Comparison of ENCODE assay signal across 8 mouse cellular contexts in the genomic region with DNA sequence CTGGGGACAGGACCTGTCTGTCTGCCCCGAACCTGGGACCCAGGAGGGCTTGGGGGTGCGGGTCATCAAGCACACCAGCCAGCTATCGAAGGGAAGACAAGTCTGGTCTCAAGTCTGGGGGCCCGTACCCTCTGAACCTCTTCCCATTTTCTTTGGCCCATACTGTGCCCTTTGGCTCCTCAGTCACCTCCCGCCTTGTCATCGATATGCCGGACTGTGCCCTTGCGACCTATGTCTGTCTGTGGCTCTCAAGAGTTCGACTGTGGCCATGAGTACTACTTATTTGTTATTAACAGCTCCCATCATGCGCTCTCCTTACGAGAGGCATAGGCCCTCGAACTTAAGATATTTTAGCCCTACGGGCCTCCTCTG. TPM values are rescaled to one million over a fixed set of nuclear protein-coding genes. Genes with fewer than 3 reads are reported as not detected.
DNase-seq lines count a peak whose midpoint lies in the region; ATAC-seq and TF ChIP-seq lines count a peak whose summit lies in the region.
"Had no signal": no experiment of that assay in that cellular context is flagged by ENCODE, and none has a peak within 500 bp of the region (broad histone marks: within the 10 kb centered on the region; RNA-seq: fewer than 3 reads in every experiment).

No protein-coding gene starts in this region.

- no peak for ATAC-seq in forebrain, embryonic 14.5 days
- no peak for ATAC-seq in liver, embryonic 13.5 days (ENCODE audit: low read depth)

- peaks cover 2% of the 10 kb centered on the region for H3K4me1 ChIP-seq in spleen, adult 2 months (ENCODE audit: control insufficient read depth, insufficient read depth, insufficient read length)
- H3K4me1 ChIP-seq in forebrain, embryonic 14.5 days (ENCODE audit: control insufficient read depth, insufficient read depth, low read length): peaks cover 5% of the 10 kb centered on the region; the same call in 1 of the 2 replicates
- H3K4me1 ChIP-seq in liver, embryonic 13.5 days (replicated peaks): peaks cover 48% of the 10 kb centered on the region

- no peak for DNase-seq in spleen, adult 2 months (ENCODE audit: low read depth in 1 of 2, low spot score in 2 of 2)
- no peak for DNase-seq in spleen, postnatal 10 days (ENCODE audit: low spot score in 2 of 2)
- no peak for DNase-seq in forebrain, embryonic 14.5 days (ENCODE audit: low spot score)
- no peak for DNase-seq in liver, embryonic 13.5 days
- DNase-seq in right cerebral cortex, postnatal 36 days (ENCODE audit: low spot score in 2 of 2): no peak
- no peak for DNase-seq in right cerebral cortex, adult 18-20 months
- no peak for DNase-seq in left cerebral cortex, postnatal 4 days

- no peak for TF ChIP-seq POLR2A in spleen, adult 2 months (IDR thresholded peaks at IDR 0.05; ENCODE audit: low read depth, low read length)

- H3K4me2 ChIP-seq in forebrain, embryonic 14.5 days (ENCODE audit: low read length): peak overlapping the region; percentile 61
- peak overlapping the region; percentile 87 for H3K4me2 ChIP-seq in liver, embryonic 13.5 days

- peak overlapping the region; percentile 79 for H3K27ac ChIP-seq in spleen, adult 2 months (ENCODE audit: insufficient read depth, low read length)
- 0 out of 2 replicates have a peak overlapping the region, but pooled peaks have one; percentile 68 for H3K27ac ChIP-seq in forebrain, embryonic 14.5 days (ENCODE audit: low read depth, low read length)
- H3K27ac ChIP-seq in liver, embryonic 13.5 days: peak overlapping the region; percentile 88

- peak overlapping the region; percentile 94 for H3K4me3 ChIP-seq in spleen, adult 2 months (ENCODE audit: extremely low read depth, insufficient read depth, insufficient read length)
- H3K4me3 ChIP-seq in forebrain, embryonic 14.5 days (ENCODE audit: low read depth, low read length): peak overlapping the region; percentile 48
- H3K4me3 ChIP-seq in liver, embryonic 13.5 days (replicated peaks): peak overlapping the region; percentile 81

- peak overlapping the region; percentile 58 for H3K9ac ChIP-seq in forebrain, embryonic 14.5 days (ENCODE audit: low read length)
- peak overlapping the region; percentile 87 for H3K9ac ChIP-seq in liver, embryonic 13.5 days

- intact Hi-C loops in left cerebral cortex, postnatal 4 days (cut with DNase I): no loop called here

- H3K27me3 ChIP-seq in spleen, adult 2 months (ENCODE audit: control insufficient read depth, insufficient read depth, low read length): no peaks in the 10 kb centered on the region
- H3K27me3 ChIP-seq in forebrain, embryonic 14.5 days (replicated peaks; ENCODE audit: control insufficient read depth, insufficient read depth, low read length): no peaks in the 10 kb centered on the region
- H3K27me3 ChIP-seq in liver, embryonic 13.5 days: no peaks in the 10 kb centered on the region

- no peaks in the 10 kb centered on the region for H3K36me3 ChIP-seq in spleen, adult 2 months (ENCODE audit: control insufficient read depth, insufficient read depth, low read length)
- no peaks in the 10 kb centered on the region for H3K36me3 ChIP-seq in forebrain, embryonic 14.5 days (ENCODE audit: control insufficient read depth, insufficient read depth, low read length)
- peaks cover 15% of the 10 kb centered on the region for H3K36me3 ChIP-seq in liver, embryonic 13.5 days

- TF ChIP-seq CTCF in spleen, adult 2 months (IDR thresholded peaks at IDR 0.05; ENCODE audit: extremely low read depth, insufficient read depth, insufficient read length, insufficient replicate concordance): no peak

- 13% methylated on average over 13 of the region's 13 CpGs for WGBS in spleen, adult 2 months
- 26% methylated on average over 13 of the region's 13 CpGs for WGBS in forebrain, embryonic 14.5 days
- WGBS in liver, embryonic 13.5 days (ENCODE audit: insufficient replicate concordance): 7% methylated on average over 13 of the region's 13 CpGs

- no peaks in the 10 kb centered on the region for H3K9me3 ChIP-seq in forebrain, embryonic 14.5 days (replicated peaks; ENCODE audit: control insufficient read depth, low read length)
- no peaks in the 10 kb centered on the region for H3K9me3 ChIP-seq in liver, embryonic 13.5 days (replicated peaks)

RNA-seq across cellular contexts. Expression of gene Lpcat3, which starts 0.6 kb away (rescaled TPM):
- polyA plus RNA-seq in spleen, adult 2 months (2012; rRNA removed): 65.1 and 70.0 TPM in 2 replicates
- polyA plus RNA-seq in forebrain, embryonic 14.5 days (2014; fragmentation: Nextera tagmentation; extraction: Ambion mirVana): 33.4 and 38.7 TPM in 2 replicates
- polyA plus RNA-seq in liver, embryonic 13.5 days (2015; fragmentation: Nextera tagmentation; extraction: Ambion mirVana): 68.4 and 73.9 TPM in 2 replicates
- total RNA-seq in left cerebral cortex, postnatal 4 days (2021): 10 to 100 TPM; 36.9 to 39.8 TPM

RNA-seq across cellular contexts. Expression of gene C1s2, which starts 27.5 kb away (rescaled TPM):
- polyA plus RNA-seq in spleen, adult 2 months (2012; rRNA removed): 0.04 and 0.07 TPM in 2 replicates
- 0.10 TPM in 1 of 2 replicates, not detected in the other for polyA plus RNA-seq in forebrain, embryonic 14.5 days (2014; fragmentation: Nextera tagmentation; extraction: Ambion mirVana)
- polyA plus RNA-seq in liver, embryonic 13.5 days (2015; fragmentation: Nextera tagmentation; extraction: Ambion mirVana): not detected in 2 replicates
- 1 to 10 TPM in 1 of 2 experiments, under 1 TPM in 1; 0.28 to 1.0 TPM for total RNA-seq in left cerebral cortex, postnatal 4 days (2021)
- total RNA-seq: neutrophil, adult 5-6 weeks had no signal

RNA-seq across cellular contexts. Expression of gene Emg1, which starts 48.6 kb away (rescaled TPM):
- polyA plus RNA-seq in spleen, adult 2 months (2012; rRNA removed): 46.2 and 47.9 TPM in 2 replicates
- 166 and 186 TPM in 2 replicates for polyA plus RNA-seq in forebrain, embryonic 14.5 days (2014; fragmentation: Nextera tagmentation; extraction: Ambion mirVana)
- 189 and 198 TPM in 2 replicates for polyA plus RNA-seq in liver, embryonic 13.5 days (2015; fragmentation: Nextera tagmentation; extraction: Ambion mirVana)
- 10 to 100 TPM; 56.7 to 56.9 TPM for total RNA-seq in left cerebral cortex, postnatal 4 days (2021)

RNA-seq across cellular contexts. Expression of gene Phb2, which starts 48.7 kb away (rescaled TPM):
- 96.5 and 103 TPM in 2 replicates for polyA plus RNA-seq in spleen, adult 2 months (2012; rRNA removed)
- polyA plus RNA-seq in forebrain, embryonic 14.5 days (2014; fragmentation: Nextera tagmentation; extraction: Ambion mirVana): 237 and 245 TPM in 2 replicates
- 356 and 373 TPM in 2 replicates for polyA plus RNA-seq in liver, embryonic 13.5 days (2015; fragmentation: Nextera tagmentation; extraction: Ambion mirVana)
- total RNA-seq in left cerebral cortex, postnatal 4 days (2021): 100 to 1,000 TPM; 169 to 170 TPM
